Mouse (Mus musculus): ENCODE measurements around the gene Foxp4. TPM values are rescaled to one million over a fixed set of nuclear protein-coding genes. Genes with fewer than 3 reads are reported as not detected.
A peak's percentile ranks its signal among the peaks of the same experiment; 100 is the strongest.

The Foxp4 gene
- 7.7 and 9.5 TPM in 2 replicates for polyA plus RNA-seq (2015; fragmentation: Nextera tagmentation; extraction: Ambion mirVana)

DNA sequence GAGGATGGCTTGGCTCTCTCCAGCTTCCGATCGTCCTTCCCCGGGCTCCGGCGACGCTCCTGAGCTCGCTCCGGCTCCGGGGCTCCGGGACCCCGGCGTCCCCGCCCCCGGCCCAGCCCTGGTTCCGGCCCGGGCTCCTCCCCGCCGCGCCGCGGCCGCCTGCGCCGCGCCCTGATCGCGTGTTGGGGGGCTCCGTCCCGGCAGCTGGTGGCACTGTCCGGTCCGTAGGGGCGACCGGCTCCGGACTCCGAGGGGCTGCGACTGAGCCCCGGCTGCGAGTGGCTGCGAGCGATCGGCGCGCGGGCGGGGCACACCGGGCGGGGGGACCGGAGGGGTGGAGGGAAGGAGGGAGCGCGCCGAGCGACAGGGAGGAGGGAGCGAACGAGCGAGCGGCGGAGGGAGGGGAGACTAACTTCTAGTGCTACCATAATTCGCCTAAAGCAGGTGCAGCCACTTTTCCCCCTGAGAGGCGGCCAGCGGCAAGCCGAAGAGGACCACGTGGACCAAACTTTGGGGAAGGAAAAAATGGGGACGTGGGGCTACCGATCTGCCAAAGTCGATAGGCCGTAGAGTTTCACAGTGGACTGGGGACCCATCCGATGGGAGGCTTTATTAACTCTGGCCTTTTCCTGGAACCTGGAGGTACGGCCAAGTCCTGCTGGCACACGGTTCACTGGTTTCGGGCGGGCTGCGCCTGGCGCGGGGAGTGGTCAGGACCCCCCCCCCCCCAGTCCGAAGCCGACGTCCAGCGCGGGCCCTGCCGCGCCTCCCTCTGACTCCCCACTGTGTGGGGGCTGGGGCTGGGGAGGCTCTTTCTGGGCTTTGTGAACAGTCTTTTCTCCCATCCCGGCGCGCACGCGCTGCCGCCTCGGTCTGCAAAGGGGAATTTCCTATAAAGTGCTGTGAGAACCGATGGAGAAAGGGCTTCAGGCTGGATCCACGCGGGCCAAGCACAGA, at the start of gene Foxp4:
Gene Foxp4 (minus strand): TSS at position 263 of the 957 bp plus-strand sequence.
- under 1% methylated on average over 74 of the region's 91 CpGs for WGBS
- H3K27me3 ChIP-seq (ENCODE audit: insufficient read depth, low read length) = no peaks in the 10 kb centered on the region
- no peak for TF ChIP-seq CTCF (IDR thresholded peaks at IDR 0.05; ENCODE audit: low read depth)
- H3K4me2 ChIP-seq (ENCODE audit: low read length) = peak within 1 kb of the TSS; percentile 92
- H3K4me1 ChIP-seq (replicated peaks; ENCODE audit: insufficient read depth, low read length) = 0 out of 2 replicates have a peak, but pooled peaks cover 14% of the 10 kb centered on the region
- no peaks in the 10 kb centered on the region for H3K9me3 ChIP-seq (replicated peaks; ENCODE audit: low read length)
- H3K27ac ChIP-seq = peak within 1 kb of the TSS; percentile 94
- ATAC-seq (replicated peaks; ENCODE audit: low FRiP score, low read depth) (peak; percentile 80), DNase-seq (ENCODE audit: low spot score) (peak; percentile 98)
- H3K4me3 ChIP-seq (replicated peaks; ENCODE audit: low read depth, low read length) = peak within 1 kb of the TSS; percentile 87
- no peaks in the 10 kb centered on the region for H3K36me3 ChIP-seq (ENCODE audit: insufficient read depth, low read length)
- H3K9ac ChIP-seq (ENCODE audit: low read depth, low read length) = peak within 1 kb of the TSS; percentile 87

DNA sequence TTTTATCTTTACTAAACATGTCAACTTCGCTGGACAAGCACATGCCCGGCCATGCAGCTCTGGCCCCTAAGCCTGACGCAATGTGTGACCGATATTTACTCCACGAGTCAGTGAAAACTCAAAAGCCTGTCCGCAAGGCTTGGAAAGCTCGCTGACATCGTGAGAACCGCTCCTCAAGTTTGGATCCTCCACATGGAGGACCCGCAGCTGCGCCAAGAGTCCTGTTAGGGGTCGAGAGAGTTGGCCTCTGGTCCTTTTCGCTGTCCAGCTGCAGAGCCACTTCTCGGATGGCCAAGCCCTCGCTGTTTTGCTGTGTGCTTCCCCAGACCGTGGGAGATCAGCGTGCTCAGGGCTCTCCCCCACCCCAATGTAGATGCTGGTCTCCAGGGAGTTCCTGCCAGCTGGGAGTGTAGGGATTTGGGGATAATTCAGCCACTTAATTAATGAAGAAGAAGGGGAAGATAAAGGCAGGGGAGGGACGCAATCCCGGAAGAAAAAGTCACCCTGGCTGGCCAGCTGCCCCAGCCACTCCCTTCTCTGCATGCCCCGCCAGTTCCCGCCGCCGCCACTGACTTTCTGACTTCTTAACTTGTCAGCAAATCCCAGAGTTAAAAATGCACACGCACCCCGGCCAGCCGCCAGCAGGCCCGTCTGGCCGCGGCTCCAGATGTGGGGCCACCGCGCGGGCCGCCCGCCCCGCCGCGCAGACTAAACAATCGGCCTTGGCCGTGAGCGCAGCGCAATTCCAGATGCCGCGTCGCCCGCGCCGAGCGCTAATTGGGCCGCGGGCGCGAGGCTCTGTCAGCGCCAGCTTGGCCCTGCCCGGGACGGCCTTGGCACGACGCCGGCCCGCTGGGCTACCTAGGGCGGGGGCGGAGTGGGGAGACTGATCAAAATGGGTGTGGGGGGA, 49.4 kb upstream of the Foxp4 start:
- Histone ChIP-seq H3K27ac (peak overlapping the region; percentile 73), H3K9ac (ENCODE audit: low read depth, low read length) (peak overlapping the region; percentile 40), H3K27me3 (ENCODE audit: insufficient read depth, low read length) (no peaks in the 10 kb centered on the region), H3K4me1 (replicated peaks; ENCODE audit: insufficient read depth, low read length) (peaks cover 25% of the 10 kb centered on the region), H3K4me2 (ENCODE audit: low read length) (peak overlapping the region; percentile 77), H3K36me3 (ENCODE audit: insufficient read depth, low read length) (no peaks in the 10 kb centered on the region), H3K9me3 (replicated peaks; ENCODE audit: low read length) (no peaks in the 10 kb centered on the region), H3K4me3 (replicated peaks; ENCODE audit: low read depth, low read length) (peak overlapping the region; percentile 23)
- peak; percentile 86 for DNase-seq (ENCODE audit: low spot score)
- peak; percentile 42; the same call in 1 of the 2 replicates for ATAC-seq (replicated peaks; ENCODE audit: low FRiP score, low read depth)
- no peak for TF ChIP-seq CTCF (IDR thresholded peaks at IDR 0.05; ENCODE audit: low read depth)
- 5% methylated on average over 61 of the region's 61 CpGs for WGBS

DNA sequence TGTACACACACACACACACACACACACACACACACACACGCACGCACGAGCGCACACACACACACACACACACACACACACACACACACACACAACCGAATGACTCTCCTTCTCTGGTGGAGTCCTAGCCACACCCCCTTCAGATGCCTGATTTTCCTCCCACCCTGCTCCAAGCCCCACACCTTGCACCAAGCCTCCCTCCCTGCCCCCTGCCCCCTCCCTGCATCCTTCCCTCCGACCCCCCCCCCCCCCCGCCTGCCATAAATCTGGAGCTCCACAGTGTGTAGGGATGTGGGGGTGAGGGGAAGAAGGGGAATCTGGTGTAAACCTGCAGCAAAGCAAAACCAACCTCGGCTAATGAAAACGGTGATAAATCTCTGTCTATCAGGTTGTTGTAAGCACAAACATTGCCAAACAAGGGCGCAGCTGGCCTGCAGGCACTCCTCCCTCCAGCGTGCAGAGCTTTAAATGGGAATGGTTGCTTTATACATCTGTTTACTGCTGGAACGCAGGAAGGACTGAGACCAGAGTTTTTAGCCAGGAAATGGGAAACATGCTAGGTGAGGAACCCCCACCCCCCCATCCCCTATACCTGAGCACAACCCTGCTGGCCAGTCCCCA, 41.5 kb upstream of the Foxp4 start:
- H3K4me1 ChIP-seq (replicated peaks; ENCODE audit: insufficient read depth, low read length) = no peaks in the 10 kb centered on the region
- TF ChIP-seq CTCF (IDR thresholded peaks at IDR 0.05; ENCODE audit: low read depth) = no peak
- H3K27me3 ChIP-seq (ENCODE audit: insufficient read depth, low read length) = no peaks in the 10 kb centered on the region
- no peak overlapping the region for H3K4me2 ChIP-seq (ENCODE audit: low read length)
- H3K4me3 ChIP-seq (replicated peaks; ENCODE audit: low read depth, low read length) = no peak overlapping the region
- no peaks in the 10 kb centered on the region for H3K36me3 ChIP-seq (ENCODE audit: insufficient read depth, low read length)
- H3K27ac ChIP-seq = no peak overlapping the region
- no peak overlapping the region for H3K9ac ChIP-seq (ENCODE audit: low read depth, low read length)
- no peaks in the 10 kb centered on the region for H3K9me3 ChIP-seq (replicated peaks; ENCODE audit: low read length)
- peak; percentile 79 for DNase-seq (ENCODE audit: low spot score)
- 5% methylated on average over 7 of the region's 12 CpGs for WGBS
- peak; percentile 72 for ATAC-seq (replicated peaks; ENCODE audit: low FRiP score, low read depth)

DNA sequence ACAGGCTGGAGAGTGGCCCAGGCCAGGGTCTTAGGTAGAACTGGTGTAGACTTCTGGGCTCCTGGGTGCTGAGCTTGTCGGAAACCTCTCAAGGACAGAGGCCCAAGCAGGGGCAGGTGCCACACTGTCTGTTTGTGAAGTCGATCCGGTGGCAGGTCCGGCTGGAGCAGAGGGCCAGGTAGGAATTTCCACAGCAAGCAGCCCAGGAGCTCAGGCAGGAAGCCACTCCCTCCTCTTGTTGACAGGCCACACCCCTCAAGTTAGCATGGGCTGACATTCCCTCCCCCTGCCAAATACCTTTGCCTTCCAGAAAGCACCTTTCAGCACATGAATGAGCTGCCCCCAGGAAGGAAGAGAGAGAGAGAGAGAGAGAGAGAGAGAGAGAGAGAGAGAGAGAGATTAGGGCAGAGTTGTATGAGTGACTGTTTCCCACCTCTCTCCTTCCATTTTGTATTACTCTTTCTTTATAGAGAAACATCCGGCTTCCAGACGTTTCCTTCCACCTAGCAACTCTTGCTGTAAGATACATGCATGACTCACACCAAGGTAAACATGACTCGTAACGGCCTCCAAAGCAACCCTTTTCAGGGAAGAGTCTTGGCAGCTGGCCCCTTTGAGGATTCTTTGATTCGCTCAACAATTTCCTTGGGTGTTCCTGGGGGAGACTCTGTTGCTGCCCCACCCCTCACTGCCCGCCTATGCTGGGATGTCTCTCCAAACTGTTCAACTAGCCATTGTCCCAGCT, 33.8 kb upstream of the Foxp4 start:
- no peak for TF ChIP-seq CTCF (IDR thresholded peaks at IDR 0.05; ENCODE audit: low read depth)
- ATAC-seq (replicated peaks; ENCODE audit: low FRiP score, low read depth) (peak; percentile 64), DNase-seq (ENCODE audit: low spot score) (peak; percentile 24)
- H3K4me1 ChIP-seq (replicated peaks; ENCODE audit: insufficient read depth, low read length) = no peaks in the 10 kb centered on the region
- H3K9me3 ChIP-seq (replicated peaks; ENCODE audit: low read length) = no peaks in the 10 kb centered on the region
- H3K27ac ChIP-seq = no peak overlapping the region
- H3K36me3 ChIP-seq (ENCODE audit: insufficient read depth, low read length) = no peaks in the 10 kb centered on the region
- H3K4me2 ChIP-seq (ENCODE audit: low read length) = no peak overlapping the region
- no peak overlapping the region for H3K4me3 ChIP-seq (replicated peaks; ENCODE audit: low read depth, low read length)
- H3K27me3 ChIP-seq (ENCODE audit: insufficient read depth, low read length) = no peaks in the 10 kb centered on the region
- WGBS = 39% methylated on average over 10 of the region's 10 CpGs
- no peak overlapping the region for H3K9ac ChIP-seq (ENCODE audit: low read depth, low read length)

DNA sequence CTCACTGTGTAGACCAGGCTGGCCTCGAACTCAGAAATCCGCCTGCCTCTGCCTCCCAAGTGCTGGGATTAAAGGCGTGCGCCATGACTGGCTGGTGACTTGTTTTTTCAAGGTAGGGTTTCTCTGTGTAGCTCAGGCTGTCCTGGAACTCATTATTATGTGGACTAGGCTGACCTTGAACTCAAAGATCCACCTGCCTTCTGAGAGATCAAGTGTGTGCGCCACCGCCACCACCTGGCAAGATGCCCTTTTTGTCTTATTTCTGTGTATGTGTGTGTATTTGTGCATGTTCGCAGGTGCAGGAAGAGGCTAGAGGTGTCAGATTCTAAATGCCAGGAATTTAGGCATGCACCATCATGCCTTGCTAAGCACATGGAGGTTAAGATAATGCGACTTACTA, 32.0 kb upstream of the Foxp4 start:
- Histone ChIP-seq H3K36me3 (ENCODE audit: insufficient read depth, low read length) (no peaks in the 10 kb centered on the region), H3K9me3 (replicated peaks; ENCODE audit: low read length) (no peaks in the 10 kb centered on the region), H3K4me3 (replicated peaks; ENCODE audit: low read depth, low read length) (no peak overlapping the region), H3K27ac (no peak overlapping the region), H3K27me3 (ENCODE audit: insufficient read depth, low read length) (no peaks in the 10 kb centered on the region), H3K4me2 (ENCODE audit: low read length) (no peak overlapping the region), H3K9ac (ENCODE audit: low read depth, low read length) (no peak overlapping the region), H3K4me1 (replicated peaks; ENCODE audit: insufficient read depth, low read length) (peaks cover 9% of the 10 kb centered on the region; the same call in 1 of the 2 replicates)
- ATAC-seq (replicated peaks; ENCODE audit: low FRiP score, low read depth) = no peak
- TF ChIP-seq CTCF (IDR thresholded peaks at IDR 0.05; ENCODE audit: low read depth) = no peak
- DNase-seq (ENCODE audit: low spot score) = no peak
- WGBS = 97% methylated on average over 8 of the region's 8 CpGs
